Mouse (Mus musculus): Measurements from ENCODE around the gene Snapc4.

Snapc4 gene

GRCm38 (mm10) chr2:26372396-26372795 is 8.1 kb downstream of the Snapc4 start:
- no peak for DNase-seq

DNA sequence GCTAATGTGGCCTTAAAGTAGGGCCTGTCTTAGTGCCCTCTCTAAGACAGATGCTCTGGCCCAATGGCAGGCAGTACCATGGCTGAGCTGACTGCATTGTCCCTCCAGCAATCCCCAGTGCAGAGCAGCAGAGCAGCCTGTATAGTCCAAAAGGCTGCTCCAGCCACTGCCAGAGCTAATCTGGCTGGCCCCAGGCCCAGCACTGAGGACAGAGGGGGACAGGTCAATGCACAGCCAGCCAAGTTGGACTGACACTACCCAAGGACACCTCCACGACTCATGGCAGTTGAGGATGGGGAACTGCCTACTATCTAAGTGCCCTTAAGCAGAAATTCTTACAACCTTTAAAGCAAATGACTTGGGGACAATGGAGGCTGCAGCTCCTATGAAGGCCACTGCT is 11.9 kb downstream of the Snapc4 start:
- DNase-seq = no peak

DNA sequence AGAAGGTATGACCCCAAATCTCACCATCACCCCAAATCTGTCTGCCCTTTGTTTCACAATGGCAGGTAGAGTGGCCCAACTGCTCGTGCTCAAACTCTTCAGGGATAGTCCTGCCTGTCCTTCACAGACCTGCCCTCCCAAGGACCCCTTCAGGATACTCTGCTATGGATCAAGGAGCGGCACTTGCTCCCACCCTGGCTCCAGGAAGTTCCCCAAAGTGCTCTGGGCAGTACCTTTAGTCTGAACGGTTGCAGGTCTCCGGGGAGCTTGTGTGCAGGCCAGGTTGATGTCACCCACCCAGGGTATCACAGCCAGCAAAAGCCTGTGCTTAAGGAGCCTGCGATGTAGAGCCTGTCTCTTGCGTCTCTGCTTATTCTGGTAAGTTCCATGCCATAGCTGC is 12.5 kb downstream of the Snapc4 start:
- DNase-seq = no peak

- peak; percentile 61 to 84 for DNase-seq
Observed at GRCm38 (mm10) chr2:26364738-26365465, 15.6 kb downstream of the Snapc4 start.

- DNase-seq = no peak
Observed at GRCm38 (mm10) chr2:26363481-26363880, 17.0 kb downstream of the Snapc4 start.

GRCm38 (mm10) chr2:26362991-26363390 is 17.5 kb downstream of the Snapc4 start:
- DNase-seq = peak in 1 of 2 experiments; percentile 7

- DNase-seq = peak in 1 of 2 experiments; percentile 7
Observed at GRCm38 (mm10) chr2:26360772-26361171, 19.7 kb downstream of the Snapc4 start, which contains the start of gene Card9. Gene Card9 (minus strand): TSS chr2:26360918.

GRCm38 (mm10) chr2:26359983-26360382 is 20.5 kb downstream of the Snapc4 start:
- peak; percentile 41 to 64 for DNase-seq

DNA sequence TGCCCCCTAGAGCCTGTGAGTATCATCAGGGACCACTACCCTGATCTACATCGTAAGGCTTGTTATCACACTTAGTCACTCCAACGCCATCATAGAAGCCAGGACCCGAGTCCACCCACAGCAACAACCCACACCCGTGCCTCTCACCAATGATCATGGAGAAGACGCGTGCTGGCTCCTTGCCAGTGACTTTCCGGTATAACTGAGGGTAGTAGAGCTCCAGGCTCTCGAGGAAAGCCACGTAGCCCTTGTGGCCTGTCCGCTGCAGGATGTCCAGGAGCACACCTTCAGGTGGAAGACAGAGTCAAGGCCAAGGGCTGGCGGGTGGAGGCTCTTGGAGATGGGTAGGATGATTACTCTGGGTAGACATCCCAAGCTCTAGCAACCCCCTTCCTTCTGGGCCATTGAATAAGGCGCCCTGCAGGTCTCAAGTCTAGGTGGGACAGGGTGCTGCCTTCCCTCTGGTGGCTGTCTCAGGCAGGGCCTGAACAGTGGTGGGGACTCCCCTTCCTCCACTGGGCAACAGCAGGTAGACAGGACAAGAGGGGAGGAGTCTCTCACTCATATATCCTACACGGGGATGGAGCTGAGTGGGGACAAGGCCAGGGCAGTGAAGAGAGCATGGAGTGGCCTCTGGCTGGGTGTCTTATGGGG is 21.7 kb downstream of the Snapc4 start:
- DNase-seq = peak in 1 of 2 experiments; percentile 21

DNA sequence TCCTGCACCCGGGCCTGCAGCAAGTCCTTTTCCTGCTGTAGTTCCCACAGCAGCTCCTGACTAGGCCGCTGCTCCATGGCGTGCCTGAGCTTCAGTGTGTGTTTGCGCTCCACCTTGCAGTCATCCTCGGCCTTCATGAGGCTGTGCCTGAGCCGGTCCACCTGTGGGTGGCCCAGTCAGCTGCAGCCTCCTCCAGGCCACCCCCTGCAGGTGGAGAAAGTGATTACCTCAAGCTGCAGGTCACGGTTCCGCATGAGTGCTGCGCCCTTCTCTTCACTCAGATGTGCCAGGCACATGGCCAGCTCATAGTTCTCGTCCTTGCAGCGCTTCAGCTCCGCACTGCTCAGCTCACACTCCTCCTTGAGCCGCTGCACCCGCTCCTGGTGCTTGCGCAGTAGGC is 23.0 kb downstream of the Snapc4 start:
- peak; percentile 34 to 54 for DNase-seq

GRCm38 (mm10) chr2:26356678-26357077 is 23.8 kb downstream of the Snapc4 start:
- DNase-seq = no peak

- DNase-seq = no peak
Observed at GRCm38 (mm10) chr2:26356231-26356630, 24.2 kb downstream of the Snapc4 start.

- DNase-seq = no peak
Observed at GRCm38 (mm10) chr2:26354401-26354800, 26.1 kb downstream of the Snapc4 start.

GRCm38 (mm10) chr2:26353066-26353980 is 27.1 kb downstream of the Snapc4 start:
- DNase-seq = peak; percentile 48 to 61

DNA sequence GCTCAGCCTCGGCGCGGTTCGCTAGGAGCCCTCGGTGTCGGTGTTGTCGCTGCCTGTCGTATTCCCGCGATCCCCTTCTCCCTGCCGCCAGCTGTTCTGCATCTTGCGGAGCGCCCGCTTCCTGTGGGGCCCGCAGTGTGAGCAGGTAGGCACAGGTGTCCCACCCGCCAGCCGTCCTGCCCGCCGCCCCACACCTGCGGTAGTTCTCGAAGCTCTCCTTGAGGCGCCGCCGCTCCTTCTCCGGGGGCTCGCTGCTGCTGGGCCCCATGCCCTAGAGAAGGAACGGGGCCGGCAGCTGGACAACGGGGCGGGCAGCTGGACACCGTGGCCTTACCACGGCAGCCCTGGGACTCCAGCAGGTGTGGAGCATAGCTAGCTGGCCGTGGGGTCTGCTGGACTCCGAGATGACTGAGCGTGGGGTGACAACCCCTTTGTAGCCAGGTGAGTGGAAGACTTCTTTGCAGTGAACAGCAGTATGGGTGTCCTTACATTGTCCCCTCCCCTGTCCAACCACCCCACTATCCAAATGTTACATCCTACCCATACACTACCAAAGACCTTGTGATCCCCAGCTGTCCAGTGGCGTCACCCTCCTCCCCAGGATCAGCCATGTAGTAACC is 28.1 kb downstream of the Snapc4 start:
- DNase-seq = peak in 1 of 2 experiments; percentile 73

- peak; percentile 97 for DNase-seq
Observed at GRCm38 (mm10) chr2:26351358-26352290, 28.8 kb downstream of the Snapc4 start, which contains the start of gene Dnlz. Gene Dnlz (minus strand): TSS chr2:26352110.

DNA sequence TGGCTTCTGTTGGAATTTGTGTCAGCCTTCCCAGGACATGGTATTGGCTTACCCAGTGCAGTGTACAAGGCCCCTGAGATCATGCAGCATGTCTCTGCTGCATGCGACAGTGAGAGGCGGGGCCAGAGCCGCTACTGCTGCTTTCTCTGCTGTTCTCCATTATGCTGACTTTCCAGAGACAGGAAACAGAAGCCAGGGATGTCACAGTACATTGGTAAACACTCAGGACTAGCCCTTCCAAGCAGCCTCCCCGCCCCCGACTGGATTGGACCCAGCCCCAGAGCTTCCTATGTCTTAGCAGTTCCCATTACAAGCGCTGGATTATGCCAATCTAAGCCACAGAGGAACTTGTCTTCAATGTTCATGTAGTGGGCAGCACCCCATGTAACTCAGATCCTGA is 32.2 kb downstream of the Snapc4 start:
- DNase-seq = no peak

- no peak for DNase-seq
Observed at GRCm38 (mm10) chr2:26342609-26343490, 37.6 kb downstream of the Snapc4 start.

GRCm38 (mm10) chr2:26342044-26342443 is 38.4 kb downstream of the Snapc4 start:
- peak; percentile 69 to 84 for DNase-seq

- DNase-seq = no peak
Observed at GRCm38 (mm10) chr2:26341510-26341981, 38.9 kb downstream of the Snapc4 start.

Measured in cerebellum, postnatal 14 days (tissue).